8 mouse cellular contexts compared by ENCODE assay signal in the genomic region with DNA sequence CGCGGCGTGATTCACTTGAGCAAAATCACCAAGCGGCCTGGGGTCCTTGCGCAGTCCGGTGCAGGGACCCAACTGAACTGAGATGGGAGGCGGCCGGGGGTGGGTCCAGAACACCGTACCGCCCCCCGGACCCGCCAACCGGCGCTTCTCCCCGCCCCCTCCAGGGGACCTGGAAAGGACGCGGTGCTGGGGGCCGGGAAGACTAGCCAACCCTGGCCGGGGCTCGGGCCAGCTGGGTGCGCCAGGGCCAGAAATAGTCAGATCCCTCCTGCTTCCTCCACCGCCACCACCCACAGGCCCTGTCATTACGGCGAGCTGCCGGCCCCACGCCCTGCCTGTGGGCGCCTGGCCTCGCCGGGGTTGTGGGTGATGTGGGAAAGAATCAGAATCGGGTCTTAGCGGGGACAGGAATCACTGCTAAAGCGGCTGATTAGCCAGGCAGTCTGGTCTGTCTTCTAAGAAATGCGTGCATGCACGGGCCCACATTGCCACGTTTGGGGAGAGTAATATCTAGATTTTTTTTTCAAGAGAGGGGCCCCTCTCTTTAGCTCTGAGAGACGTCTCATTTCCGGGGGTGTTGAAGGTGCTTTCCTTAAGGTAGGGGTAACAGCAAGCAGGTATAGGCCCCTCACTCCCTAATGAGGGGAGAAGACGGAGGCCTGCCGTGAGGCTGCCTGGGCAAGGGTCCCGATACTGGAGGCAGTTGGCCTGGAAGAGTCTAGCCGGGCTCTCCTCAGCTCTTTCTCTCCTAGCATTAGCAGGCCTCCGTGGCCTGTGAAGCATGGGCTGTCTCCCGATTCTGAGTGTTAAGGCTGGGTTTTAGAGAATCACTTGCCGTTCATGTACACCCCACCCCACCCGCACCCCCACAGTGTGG. TPM values are rescaled to one million over a fixed set of nuclear protein-coding genes. Genes with fewer than 3 reads are reported as not detected.
DNase-seq lines count a peak whose midpoint lies in the region; TF ChIP-seq lines count a peak whose summit lies in the region.

TSS of gene Plcd1 (minus strand) at position 84 of the 877 bp plus-strand sequence.

- no peak within 1 kb of the TSS for H3K27ac ChIP-seq in ES-E14 (ENCODE audit: insufficient read depth, low read depth, low read length, poor library complexity, severe bottlenecking)

- in situ Hi-C loops in ES-E14 (cut with MboI; ENCODE audit: low sequenced_read_pairs in 2 of 2, unreplicated experiment in 2 of 2), result no loop called here

- peak within 1 kb of the TSS; percentile 37 for H3K9ac ChIP-seq in ES-E14 (ENCODE audit: insufficient read depth, low read depth, low read length, poor library complexity, severe bottlenecking)

- peaks cover 4 to 22% of the 10 kb centered on the region in 2 experiments; a peak in 3 of 4 replicates for H3K4me1 ChIP-seq in ES-E14 (ENCODE audit: control insufficient read depth in 2 of 2, insufficient read depth in 2 of 2, low read length in 2 of 2, poor library complexity in 1 of 2)
- no peaks in the 10 kb centered on the region for H3K4me1 ChIP-seq in lung, adult 2 months (ENCODE audit: control insufficient read depth, insufficient read depth, low read length)

- peak within 1 kb of the TSS; percentile 63 to 78 for H3K4me3 ChIP-seq in ES-E14 (ENCODE audit: insufficient read depth in 1 of 2, low read depth in 1 of 2, low read length in 2 of 2, poor library complexity in 1 of 2, severe bottlenecking in 1 of 2)
- H3K4me3 ChIP-seq in lung, adult 2 months (replicated peaks; ENCODE audit: extremely low read depth, low read depth, low read length), result peak within 1 kb of the TSS; percentile 68

- no peaks in the 10 kb centered on the region for H3K36me3 ChIP-seq in ES-E14 (ENCODE audit: control insufficient read depth, insufficient read depth, low read length, poor library complexity, severe bottlenecking)

- WGBS in lung, adult 2 months, result 13% methylated on average over 45 of the region's 45 CpGs

- DNase-seq in ES-E14 (ENCODE audit: low read depth, low spot score), result no peak
- DNase-seq in cerebellum, adult 9-10 months, result peak; percentile 44
- DNase-seq in frontal cortex, adult 2 months (ENCODE audit: extremely low spot score in 1 of 2, low spot score in 1 of 2), result peak; percentile 67 to 85
- DNase-seq in heart, postnatal 4 days, result peak; percentile 97
- DNase-seq in layer of hippocampus, adult 8-10 months (ENCODE audit: low spot score in 2 of 2), result peak; percentile 69 to 76
- DNase-seq in lung, adult 2 months, result peak; percentile 73
- DNase-seq in ovary, postnatal 10 days (ENCODE audit: low spot score), result peak; percentile 74
- peak; percentile 87 for DNase-seq in urinary bladder, postnatal 25 days (ENCODE audit: low spot score)

- no peak for TF ChIP-seq CTCF in lung, adult 2 months (IDR thresholded peaks at IDR 0.05; ENCODE audit: insufficient read depth, low read length)

- no peaks in the 10 kb centered on the region for H3K9me3 ChIP-seq in ES-E14 (ENCODE audit: control insufficient read depth, insufficient read depth, low read depth, low read length)

- TF ChIP-seq POLR2A in lung, adult 2 months (IDR thresholded peaks at IDR 0.05; ENCODE audit: borderline replicate concordance, extremely low read depth, low read depth, low read length), result peak; percentile 48; the same call in 1 of the 2 replicates

TF ChIP-seq in ES-E14, 5 proteins besides CTCF, POLR2A, EP300 and RAD21:
- no peak for TF ChIP-seq ZNF384 (IDR thresholded peaks at IDR 0.05; ENCODE audit: low read depth, low read length)
- no peak for TF ChIP-seq CHD2 (IDR thresholded peaks at IDR 0.05; ENCODE audit: low read depth, low read length)
- TF ChIP-seq ZC3H11A (IDR thresholded peaks at IDR 0.05; ENCODE audit: borderline replicate concordance, low read depth, low read length), result no peak
- no peak for TF ChIP-seq MAFK (IDR thresholded peaks at IDR 0.05; ENCODE audit: insufficient read depth, low read depth, low read length)
- TF ChIP-seq HCFC1 (IDR thresholded peaks at IDR 0.05; ENCODE audit: borderline replicate concordance, insufficient read depth, low read length), result no peak
TF ChIP-seq in ES-E14: peak in this region for 0.

RNA-seq across cellular contexts. Expression of gene Plcd1, which starts in this region (rescaled TPM):
- total RNA-seq in ES-E14 (2012; rRNA removed), result 13.1 and 15.3 TPM in 2 replicates
- 15.9 and 18.4 TPM in 2 replicates for polyA plus RNA-seq in frontal cortex, adult 2 months (2012; rRNA removed)
- total RNA-seq in heart, postnatal 4 days (2021), result 10 to 100 TPM; 16.3 to 20.1 TPM
- total RNA-seq in layer of hippocampus, adult 8-10 months (2022), result 10 to 100 TPM in 3 of 4 experiments, 1 to 10 TPM in 1; 9.7 to 13.7 (median 12.2) TPM
- polyA plus RNA-seq in lung, adult 2 months (2012; rRNA removed), result 19.8 and 37.3 TPM in 2 replicates
